Mouse (Mus musculus) Patski (cell line): ENCODE measurements around the gene Slc2a10. TPM values are rescaled to one million over a fixed set of nuclear protein-coding genes. Genes with fewer than 3 reads are reported as not detected.
A peak's percentile ranks its signal among the peaks of the same experiment; 100 is the strongest.

ENCODE experiments used
- ATAC-seq: fragments of 100-300 bp; one replicate; pipeline ENCODE4 v1.8.0; 2021
- CTCF ChIA-PET: fragments of 350-600 bp; sonication (Branson Sonifier 250); formaldehyde crosslinking; loops from one replicate; lab custom pipeline; 2022; ENCODE audit warnings: inconsistent platforms; lab: Charles Lee
- POLR2A ChIA-PET: fragments of 350-600 bp; sonication (Branson Sonifier 250); formaldehyde crosslinking; loops from one replicate; lab custom pipeline; 2022; ENCODE audit warnings: antibody characterized with exemption, inconsistent platforms; lab: Charles Lee
- DNase-seq: peaks from one replicate; pipeline ENCODE4 v3.0.0-alpha.2; 2011; ENCODE audit warnings: low read depth, low spot score
- H3K27me3 ChIP-seq: fragments of 371-371 bp; one replicate; pipeline ENCODE4 v1.5.1; 2021
- CTCF ChIP-seq: fragments of 100-300 bp; IDR thresholded peaks from one replicate; pipeline ENCODE4 v1.5.1; 2021
- in situ Hi-C: fragments of 300-500 bp; cut with MboI; formaldehyde crosslinking; loops from 3 replicates; pipeline ENCODE4 v1.11.1; 2018; ENCODE audit warnings: low pct_unique_long_range_greater_than_20kb, mixed read lengths
- polyA plus RNA-seq: library from polyadenylated mRNA; unstranded; gene quantifications from one replicate; pipeline ENCODE4 v1.2.3, GENCODE M21; 2021

The Slc2a10 gene
- polyA plus RNA-seq, 1 experiment from 2014 or later: not detected

- ChIA-PET POLR2A (no interaction called here), CTCF (interaction anchor here (1.0 kb wide), 1 partner anchor 16 kb away, joined by 3 read pairs; no protein-coding TSS in a partner anchor)
- no peaks in the 10 kb centered on the region for H3K27me3 ChIP-seq
These were observed 55.3 kb downstream of the Slc2a10 start for GRCm38 (mm10) chr2:165558916-165559315.

DNA sequence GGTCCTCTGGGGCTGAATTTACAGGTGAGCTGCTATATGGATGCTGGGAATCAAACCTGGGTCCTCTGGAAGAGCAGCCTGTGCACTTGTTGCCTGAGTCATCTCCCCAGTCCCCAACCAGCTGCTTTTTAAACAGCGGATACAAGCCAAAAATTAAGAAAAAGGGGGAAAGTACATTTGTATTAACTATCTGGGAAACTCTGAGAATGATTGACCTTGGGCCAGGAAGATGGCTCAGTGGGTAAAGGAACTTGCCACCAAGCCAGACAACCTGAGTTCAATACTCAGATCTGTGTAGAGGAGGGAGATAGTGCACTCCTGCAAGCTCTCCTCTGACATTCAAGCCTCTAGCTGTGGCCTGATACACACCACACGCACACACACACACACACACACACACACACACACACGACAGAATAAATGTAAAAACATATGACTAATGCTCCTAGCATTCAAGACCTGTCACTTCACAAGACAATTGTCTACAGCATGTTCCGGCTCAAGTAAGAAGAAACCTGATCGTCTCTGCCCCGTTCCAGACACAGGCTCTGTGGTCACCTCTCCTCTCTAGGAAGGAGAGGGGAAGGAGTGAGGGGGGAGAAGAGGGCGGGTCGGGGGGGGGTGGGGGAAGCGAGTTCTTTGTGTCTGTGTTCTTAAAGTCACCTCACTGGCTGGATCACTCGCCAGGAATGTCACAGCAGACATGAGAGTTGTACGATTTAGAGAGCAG, 56.1 kb downstream of the Slc2a10 start:
- CTCF ChIA-PET: no interaction called here
- in situ Hi-C loops: no loop called here

More at GRCm38 (mm10) chr2:165558916-165559315, 55.3 kb downstream of the Slc2a10 start:
- ATAC-seq (no peak), DNase-seq (peak; percentile 49)
- in situ Hi-C loops: no loop called here
- no peak for TF ChIP-seq CTCF

DNA sequence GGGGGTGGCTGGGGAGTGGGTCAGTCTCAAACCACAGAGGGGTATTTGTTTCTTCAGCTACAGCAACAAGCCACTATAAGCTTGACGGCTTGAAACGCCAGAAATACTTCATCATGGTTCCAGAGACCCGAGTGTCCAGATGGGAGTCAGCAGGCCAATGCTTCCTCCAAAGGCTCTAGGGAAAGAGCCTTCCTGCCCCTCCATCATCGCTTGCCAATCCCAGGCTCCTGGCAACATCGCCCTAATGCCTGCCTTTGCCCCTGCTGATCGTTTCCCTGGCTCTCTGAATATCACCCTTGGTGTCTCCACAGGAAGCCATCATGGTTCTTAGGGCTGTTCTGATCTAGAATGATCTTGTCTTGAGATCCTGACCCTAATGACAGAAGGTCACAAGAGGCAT, 58.3 kb downstream of the Slc2a10 start:
- in situ Hi-C loops: no loop called here
- DNase-seq: no peak
- H3K27me3 ChIP-seq: no peaks in the 10 kb centered on the region
- ATAC-seq: no peak
- POLR2A ChIA-PET: interaction anchor here (0.6 kb wide), 1 partner anchor 15 kb away, joined by 3 read pairs; no protein-coding TSS in a partner anchor
- CTCF ChIA-PET: no interaction called here
- no peak for TF ChIP-seq CTCF

More for the DNA sequence above, 56.1 kb downstream of the Slc2a10 start:
- peak; percentile 72 for DNase-seq
- POLR2A ChIA-PET: no interaction called here
- TF ChIP-seq CTCF: no peak
- H3K27me3 ChIP-seq: no peaks in the 10 kb centered on the region
- peak; percentile 45 for ATAC-seq

GRCm38 (mm10) chr2:165563298-165564058, 59.9 kb downstream of the Slc2a10 start:
- no peak for ATAC-seq
- CTCF ChIA-PET: interaction anchor here (0.6 to 1.3 kb wide), 3 partner anchors 10 to 22 kb away, joined by 3 to 4 read pairs (median 3); no protein-coding TSS in a partner anchor

GRCm38 (mm10) chr2:165564101-165564500, 60.5 kb downstream of the Slc2a10 start:
- no peaks in the 10 kb centered on the region for H3K27me3 ChIP-seq
- DNase-seq (no peak), ATAC-seq (no peak)
- CTCF ChIA-PET: interaction anchor here (0.6 to 1.3 kb wide), 3 partner anchors 10 to 21 kb away, joined by 3 to 4 read pairs (median 3); no protein-coding TSS in a partner anchor
- POLR2A ChIA-PET: no interaction called here
- in situ Hi-C loops: no loop called here
- no peak for TF ChIP-seq CTCF

More at GRCm38 (mm10) chr2:165563298-165564058, 59.9 kb downstream of the Slc2a10 start:
- no peak for TF ChIP-seq CTCF
- in situ Hi-C loops: no loop called here
- H3K27me3 ChIP-seq: no peaks in the 10 kb centered on the region
- POLR2A ChIA-PET: no interaction called here
- DNase-seq: no peak

DNA sequence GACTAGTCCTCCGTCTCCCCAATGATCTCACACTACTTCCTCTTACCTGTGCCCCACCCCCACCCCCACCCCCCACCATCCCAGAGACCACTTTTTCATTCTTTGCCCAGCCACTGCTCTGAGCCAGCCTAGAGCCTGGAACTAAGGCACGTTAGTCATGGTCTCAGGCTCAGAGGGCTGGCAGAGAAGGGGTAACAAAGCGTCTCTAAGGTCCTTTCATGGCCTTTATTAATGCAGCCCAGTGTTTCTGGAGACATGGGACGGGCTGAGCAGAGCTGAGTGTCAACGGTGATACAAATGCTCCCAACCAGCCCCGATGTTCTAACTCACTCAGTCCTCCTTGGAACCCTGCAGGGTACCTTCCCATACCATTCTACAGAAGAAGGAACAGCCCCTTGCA, 61.0 kb downstream of the Slc2a10 start:
- in situ Hi-C loops: no loop called here

GRCm38 (mm10) chr2:165566898-165567297, 63.3 kb downstream of the Slc2a10 start:
- POLR2A ChIA-PET: no interaction called here
- ATAC-seq (no peak), DNase-seq (no peak)
- no peak for TF ChIP-seq CTCF
- in situ Hi-C loops: no loop called here
- no peaks in the 10 kb centered on the region for H3K27me3 ChIP-seq
- CTCF ChIA-PET: no interaction called here

More for the DNA sequence above, 61.0 kb downstream of the Slc2a10 start:
- ChIA-PET CTCF (interaction anchor here (0.9 to 1.3 kb wide), 2 partner anchors 9 to 19 kb away, joined by 3 read pairs; no protein-coding TSS in a partner anchor), POLR2A (no interaction called here)
- no peak for TF ChIP-seq CTCF
- DNase-seq: no peak
- no peaks in the 10 kb centered on the region for H3K27me3 ChIP-seq
- ATAC-seq: no peak

DNA sequence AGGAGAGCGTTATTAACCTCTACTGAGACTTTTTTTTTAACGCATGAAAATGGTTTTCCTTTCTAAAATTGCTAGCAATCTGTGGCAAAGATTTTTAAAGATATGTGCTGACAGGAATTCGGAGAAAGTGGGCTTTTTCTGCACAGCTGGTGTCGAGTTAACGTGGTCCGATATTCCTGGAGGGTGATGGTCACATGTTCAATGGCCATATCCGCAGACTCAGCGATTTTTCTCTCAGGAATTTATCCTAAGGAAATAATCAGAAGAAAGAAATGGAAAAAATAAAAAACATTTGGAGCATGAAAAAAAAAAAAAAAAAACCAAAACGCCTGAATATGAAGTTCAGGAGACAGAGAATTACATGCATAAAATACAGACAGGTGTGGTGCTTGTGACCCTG, 64.2 kb downstream of the Slc2a10 start:
- DNase-seq: no peak
- no peak for ATAC-seq
- ChIA-PET POLR2A (interaction anchor here (0.7 kb wide), 1 partner anchor 1292 kb away, joined by 3 read pairs; no protein-coding TSS in a partner anchor), CTCF (no interaction called here)
- no peak for TF ChIP-seq CTCF
- no peaks in the 10 kb centered on the region for H3K27me3 ChIP-seq
- in situ Hi-C loops: no loop called here

GRCm38 (mm10) chr2:165568911-165569310, 65.3 kb downstream of the Slc2a10 start:
- POLR2A ChIA-PET: no interaction called here
- CTCF ChIA-PET: interaction anchor here (1.7 kb wide), 1 partner anchor 12 kb away, joined by 5 read pairs; no protein-coding TSS in a partner anchor

More at GRCm38 (mm10) chr2:165568911-165569310, 65.3 kb downstream of the Slc2a10 start:
- no peaks in the 10 kb centered on the region for H3K27me3 ChIP-seq
- DNase-seq (no peak), ATAC-seq (no peak)
- in situ Hi-C loops: no loop called here
- no peak for TF ChIP-seq CTCF

Other genes with a start within 250 kb of the Slc2a10 start
- gene Slc35c2, start 215.9 kb upstream of the Slc2a10 start, polyA plus RNA-seq: 31.2 TPM
- 45.2 TPM for gene Elmo2, start 177.3 kb upstream of the Slc2a10 start, polyA plus RNA-seq
- gene Zfp663, start 135.1 kb upstream of the Slc2a10 start, polyA plus RNA-seq: not detected
- gene Zfp334, start 115.5 kb upstream of the Slc2a10 start, polyA plus RNA-seq: 8.0 TPM
- gene Ocstamp, start 103.4 kb upstream of the Slc2a10 start, polyA plus RNA-seq: not detected
- gene Slc13a3, start 30.6 kb upstream of the Slc2a10 start, polyA plus RNA-seq: 0.05 TPM
- gene Trp53rka, start 10.5 kb upstream of the Slc2a10 start, polyA plus RNA-seq: 17.1 TPM
- gene Eya2, start 91.2 kb downstream of the Slc2a10 start, polyA plus RNA-seq: 49.2 TPM